Mouse (Mus musculus) intestine, postnatal 0 days (tissue): ENCODE measurements around the gene Il19. TPM values are rescaled to one million over a fixed set of nuclear protein-coding genes. Genes with fewer than 3 reads are reported as not detected.
A peak's percentile ranks its signal among the peaks of the same experiment; 100 is the strongest.

Experiments
- ATAC-seq: fragments of 200-750 bp; cut with Nextera tagmentation; 2 replicates; pipeline ENCODE4 v1.8.0; 2017; ENCODE audit warnings: mild to moderate bottlenecking, moderate TSS enrichment, moderate library complexity
- H3K27ac ChIP-seq: fragments of 300-500 bp; sonication (generic); 2 replicates; pipeline ENCODE4 v1.5.1; 2014; ENCODE audit warnings: mild to moderate bottlenecking, low read depth, low read length, moderate library complexity
- H3K27me3 ChIP-seq: fragments of 300-500 bp; sonication (generic); replicated peaks from 2 replicates; pipeline ENCODE4 v1.6.1; 2014; ENCODE audit warnings: low read length, mixed read lengths; ENCODE audit not compliant: control insufficient read depth, insufficient read depth
- H3K36me3 ChIP-seq: fragments of 300-500 bp; sonication (generic); 2 replicates; pipeline ENCODE4 v1.6.1; 2014; ENCODE audit warnings: mild to moderate bottlenecking, moderate library complexity; ENCODE audit not compliant: control insufficient read depth, insufficient read depth
- H3K4me1 ChIP-seq: fragments of 300-500 bp; sonication (generic); replicated peaks from 2 replicates; pipeline ENCODE4 v1.6.1; 2014; ENCODE audit warnings: antibody characterized with exemption, low read length, mixed read lengths; ENCODE audit not compliant: control insufficient read depth, insufficient read depth
- H3K4me2 ChIP-seq: fragments of 300-500 bp; sonication (generic); replicated peaks from 2 replicates; pipeline ENCODE4 v1.6.1; 2014; ENCODE audit warnings: low read depth, mild to moderate bottlenecking, moderate library complexity
- H3K4me3 ChIP-seq: fragments of 300-500 bp; sonication (generic); 2 replicates; pipeline ENCODE4 v1.5.1; 2014; ENCODE audit warnings: low read depth, low read length
- H3K9ac ChIP-seq: fragments of 300-500 bp; sonication (generic); 2 replicates; pipeline ENCODE4 v1.6.1; 2014; ENCODE audit warnings: mild to moderate bottlenecking, low read depth, low read length
- H3K9me3 ChIP-seq: fragments of 300-500 bp; sonication (generic); 2 replicates; pipeline ENCODE4 v1.6.1; 2016; ENCODE audit warnings: mixed run types; ENCODE audit not compliant: control insufficient read depth
- CTCF ChIP-seq: sonication (generic); IDR thresholded peaks from 2 replicates; pipeline ENCODE4 v1.5.1; 2016; ENCODE audit warnings: low read depth, mild to moderate bottlenecking, control low read depth, antibody characterized with exemption, moderate library complexity
- WGBS: fragments of 180-500 bp; shearing (Covaris S2); extraction: QIAGEN DNeasy Blood & Tissue Kit; methylation state at CpG from one replicate; pipeline ENCODE4 v1.1.7; 2014; 5-methylcytosine and 5-hydroxymethylcytosine counted together
- polyA plus RNA-seq: library from polyadenylated mRNA; unstranded; fragments of >200 nt; fragmentation: Nextera tagmentation; extraction: Ambion mirVana; gene quantifications from 2 replicates; pipeline ENCODE4 v1.2.1, GENCODE M21; 2015

The Il19 gene
- polyA plus RNA-seq, 1 experiment from 2014 or later = not detected

GRCm38 (mm10) chr1:130918323-130918980 lies 21.5 kb downstream of the Il19 start:
- 18% methylated on average over 1 of the region's 1 CpGs for WGBS
- Histone ChIP-seq H3K9me3 (no peaks in the 10 kb centered on the region), H3K36me3 (no peaks in the 10 kb centered on the region), H3K9ac (no peak overlapping the region), H3K27ac (no peak overlapping the region), H3K27me3 (no peaks in the 10 kb centered on the region), H3K4me1 (no peaks in the 10 kb centered on the region), H3K4me2 (no peak overlapping the region), H3K4me3 (no peak overlapping the region)
- TF ChIP-seq CTCF = no peak
- peak; percentile 59 for ATAC-seq

GRCm38 (mm10) chr1:130911401-130912010 lies 28.4 kb downstream of the Il19 start, which contains the start of gene Il20:
TSS of gene Il20 (minus strand) at chr1:130911451.
- H3K36me3 ChIP-seq = no peaks in the 10 kb centered on the region
- 88% methylated on average over 12 of the region's 12 CpGs for WGBS
- H3K4me3 ChIP-seq = no peak within 1 kb of the TSS
- ATAC-seq = no peak
- no peaks in the 10 kb centered on the region for H3K27me3 ChIP-seq
- no peak within 1 kb of the TSS for H3K27ac ChIP-seq
- H3K4me2 ChIP-seq = no peak within 1 kb of the TSS
- H3K9me3 ChIP-seq = no peaks in the 10 kb centered on the region
- no peak for TF ChIP-seq CTCF
- H3K9ac ChIP-seq = no peak within 1 kb of the TSS
- no peaks in the 10 kb centered on the region for H3K4me1 ChIP-seq

GRCm38 (mm10) chr1:130902505-130902904 lies 37.4 kb downstream of the Il19 start:
- no peak overlapping the region for H3K27ac ChIP-seq
- no peak; the same call in 1 of the 2 replicates for ATAC-seq
- no peaks in the 10 kb centered on the region for H3K4me1 ChIP-seq
- H3K4me2 ChIP-seq = no peak overlapping the region
- H3K27me3 ChIP-seq = no peaks in the 10 kb centered on the region
- 59% methylated on average over 7 of the region's 7 CpGs for WGBS
- no peak for TF ChIP-seq CTCF
- no peak overlapping the region for H3K9ac ChIP-seq
- H3K36me3 ChIP-seq = no peaks in the 10 kb centered on the region
- no peak overlapping the region for H3K4me3 ChIP-seq
- H3K9me3 ChIP-seq = no peaks in the 10 kb centered on the region

- no peak overlapping the region for H3K4me2 ChIP-seq
- H3K27me3 ChIP-seq = no peaks in the 10 kb centered on the region
- TF ChIP-seq CTCF = no peak
- no peak for ATAC-seq
- H3K36me3 ChIP-seq = no peaks in the 10 kb centered on the region
- H3K27ac ChIP-seq = no peak overlapping the region
- no peak overlapping the region for H3K9ac ChIP-seq
- H3K4me1 ChIP-seq = no peaks in the 10 kb centered on the region
- no peak overlapping the region for H3K4me3 ChIP-seq
- WGBS = 72% methylated on average over 6 of the region's 6 CpGs
- H3K9me3 ChIP-seq = no peaks in the 10 kb centered on the region
These were observed 45.4 kb downstream of the Il19 start for GRCm38 (mm10) chr1:130894468-130894867.

DNA sequence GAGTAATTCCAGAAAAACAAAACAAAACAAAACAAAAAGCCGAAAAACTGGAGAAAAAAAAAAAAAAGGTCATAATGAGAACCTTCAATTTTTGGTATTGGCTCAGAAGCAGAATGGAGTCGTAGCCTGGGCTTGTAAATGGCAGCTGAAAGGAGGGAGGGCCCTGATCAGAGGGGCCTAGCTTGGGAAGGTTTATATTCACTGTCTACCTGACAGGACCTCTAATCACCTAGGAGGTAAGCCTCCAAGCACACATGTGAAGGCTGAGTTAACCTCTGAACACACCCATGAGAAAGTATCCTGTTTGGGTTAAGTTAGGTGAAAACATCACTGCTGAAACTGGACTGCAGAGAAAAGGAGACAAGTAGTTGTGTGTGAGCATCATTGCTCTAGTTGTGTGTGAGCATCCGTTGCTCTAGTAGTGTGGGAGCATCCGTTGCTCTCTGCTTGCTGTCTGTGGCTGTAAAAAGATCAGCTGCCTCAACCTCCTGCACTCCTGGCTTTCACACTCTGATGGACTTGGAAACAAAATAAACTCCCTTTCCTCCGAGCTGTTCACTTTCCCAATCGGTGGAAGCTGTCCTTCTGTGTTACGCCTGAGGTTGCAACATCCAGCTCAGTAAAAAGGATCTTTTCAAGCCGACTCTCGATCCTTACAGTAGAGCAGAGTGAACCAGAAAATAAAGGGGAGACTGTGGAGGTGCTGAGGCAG lies 46.4 kb downstream of the Il19 start:
- Histone ChIP-seq H3K27me3 (no peaks in the 10 kb centered on the region), H3K9me3 (no peaks in the 10 kb centered on the region), H3K27ac (no peak overlapping the region), H3K4me1 (no peaks in the 10 kb centered on the region), H3K9ac (no peak overlapping the region), H3K36me3 (no peaks in the 10 kb centered on the region), H3K4me2 (no peak overlapping the region), H3K4me3 (no peak overlapping the region)
- no peak for TF ChIP-seq CTCF
- no peak for ATAC-seq
- 78% methylated on average over 9 of the region's 9 CpGs for WGBS

GRCm38 (mm10) chr1:130892446-130892845 lies 47.5 kb downstream of the Il19 start:
- H3K4me1 ChIP-seq = no peaks in the 10 kb centered on the region
- no peak overlapping the region for H3K9ac ChIP-seq
- no peak for ATAC-seq
- H3K4me2 ChIP-seq = no peak overlapping the region
- H3K4me3 ChIP-seq = no peak overlapping the region
- no peak overlapping the region for H3K27ac ChIP-seq
- H3K9me3 ChIP-seq = no peaks in the 10 kb centered on the region
- no peak for TF ChIP-seq CTCF
- H3K36me3 ChIP-seq = no peaks in the 10 kb centered on the region
- H3K27me3 ChIP-seq = no peaks in the 10 kb centered on the region
- 43% methylated on average over 1 of the region's 1 CpGs for WGBS
